Mouse (Mus musculus) gastrocnemius, postnatal 14 days (tissue): ENCODE measurements at regions not wholly inside any gene's neighbourhood (a gene's known extent, or its start where the extent isn't known, plus 50 kb on each side); places are given as distances from the start of the nearest gene placed in this dataset.
"Not testable (repeated sequence)": the region's sequence is repeated elsewhere in the genome, so short reads cannot be mapped to it uniquely, and the experiment has no call there.

Experiments
- DNase-seq: peaks from one replicate; pipeline ENCODE4 v3.0.0; 2021; ENCODE audit warnings: mixed read lengths
- intact Hi-C: fragments of 180-260 bp; cut with DNase I; formaldehyde crosslinking; loops from one replicate; pipeline ENCODE4 v1.15.1; 2025; ENCODE audit warnings: low total_unique reads

DNA sequence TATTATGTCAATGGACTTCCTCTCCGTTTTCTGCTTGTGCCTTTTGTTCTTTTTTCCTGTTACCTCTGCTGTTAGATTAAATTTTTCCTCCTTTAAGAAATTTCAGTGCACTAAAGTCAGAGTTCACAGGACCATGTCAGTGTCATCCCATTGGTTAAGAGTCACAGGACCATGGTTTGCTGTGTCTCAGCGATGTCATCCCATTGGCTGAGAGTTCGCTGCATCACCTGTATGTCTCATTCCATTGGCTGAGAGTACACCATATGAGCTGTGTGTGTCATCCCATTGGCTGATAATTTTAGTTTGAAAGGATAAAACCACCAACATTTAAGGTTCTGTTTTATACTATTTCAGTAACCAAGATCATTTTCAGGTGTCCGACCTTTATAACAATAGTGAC, 50.7 kb upstream of the Jade1 start:
- intact Hi-C loops = no loop called here
- DNase-seq = no peak

DNA sequence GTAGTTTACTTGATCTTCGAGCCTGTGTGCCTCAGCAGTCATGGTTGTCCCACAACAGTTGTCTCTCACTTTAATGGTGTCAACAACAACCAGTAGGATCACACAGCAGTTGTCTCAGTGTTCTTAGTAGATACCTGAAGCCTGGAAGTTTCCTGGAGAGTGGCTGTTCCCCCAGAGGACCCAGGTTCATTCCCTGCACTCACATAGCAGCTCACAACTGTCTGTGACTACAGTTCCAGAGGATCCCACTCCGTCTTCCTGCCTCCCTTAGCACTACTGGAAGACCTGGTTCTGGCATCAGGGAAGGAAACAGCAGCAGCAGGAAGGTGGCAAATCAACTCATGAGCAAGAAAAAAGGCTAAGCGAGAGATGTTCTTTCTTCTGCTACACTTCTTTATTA, 53.4 kb upstream of the Jade1 start:
- intact Hi-C loops = no loop called here
- no peak for DNase-seq

DNA sequence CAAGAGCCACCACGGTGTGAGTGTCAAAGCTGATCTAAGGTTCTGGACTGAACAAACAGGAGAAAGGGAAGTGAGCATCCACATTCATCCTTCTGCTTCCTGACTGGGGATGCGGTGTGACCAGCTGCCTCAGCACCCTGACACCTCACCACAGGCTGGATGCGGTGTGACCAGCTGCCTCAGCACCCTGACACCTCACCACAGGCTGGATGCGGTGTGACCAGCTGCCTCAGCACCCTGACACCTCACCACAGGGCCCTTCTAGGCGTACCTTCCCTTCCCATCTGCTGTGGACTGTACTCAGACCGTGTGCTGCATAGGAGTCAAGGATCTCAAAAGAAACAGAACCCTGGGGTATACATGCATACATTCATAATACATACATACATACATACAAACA, 53.9 kb upstream of the Jade1 start:
- DNase-seq, intact Hi-C loops: not testable (repeated sequence)

DNA sequence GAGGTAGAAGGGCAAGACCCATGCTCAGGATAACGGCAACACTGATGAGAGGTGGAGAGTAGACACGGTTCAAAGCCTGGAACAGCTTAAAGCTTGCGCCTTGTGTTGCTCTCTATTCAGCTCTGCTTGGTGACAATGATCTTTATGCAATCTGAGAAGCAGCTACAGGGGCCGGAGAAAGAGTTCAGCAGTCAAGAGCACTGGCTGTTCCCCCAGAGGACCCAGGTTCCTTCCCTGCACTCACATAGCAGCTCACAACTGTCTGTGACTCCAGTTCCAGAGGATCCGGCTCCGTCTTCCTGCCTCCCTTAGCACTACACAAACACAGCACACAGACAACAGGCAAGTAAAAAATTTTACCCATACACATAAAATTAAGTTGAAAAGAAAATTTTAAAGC, 54.4 kb upstream of the Jade1 start:
- no peak for DNase-seq
- intact Hi-C loops = no loop called here

DNA sequence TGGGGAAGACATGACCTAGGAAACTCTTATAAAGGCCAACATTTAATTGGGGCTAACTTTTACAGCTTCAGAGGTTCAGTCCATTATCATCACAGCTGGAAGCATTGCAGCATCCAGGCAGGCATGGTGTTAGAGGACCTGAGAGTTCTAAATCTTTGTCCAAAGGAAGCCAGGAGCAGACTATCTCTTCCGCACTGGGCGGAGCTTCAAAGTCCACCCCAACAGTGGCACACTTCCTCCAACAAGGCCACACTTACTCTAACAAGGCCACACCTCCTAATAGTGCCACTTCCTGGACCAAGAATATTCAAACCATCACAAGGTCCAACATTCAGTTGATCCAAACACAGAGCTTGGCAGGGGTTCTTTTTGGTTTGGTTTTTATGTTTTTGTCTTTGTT, 55.9 kb upstream of the Jade1 start:
- DNase-seq = no peak
- intact Hi-C loops = no loop called here

DNA sequence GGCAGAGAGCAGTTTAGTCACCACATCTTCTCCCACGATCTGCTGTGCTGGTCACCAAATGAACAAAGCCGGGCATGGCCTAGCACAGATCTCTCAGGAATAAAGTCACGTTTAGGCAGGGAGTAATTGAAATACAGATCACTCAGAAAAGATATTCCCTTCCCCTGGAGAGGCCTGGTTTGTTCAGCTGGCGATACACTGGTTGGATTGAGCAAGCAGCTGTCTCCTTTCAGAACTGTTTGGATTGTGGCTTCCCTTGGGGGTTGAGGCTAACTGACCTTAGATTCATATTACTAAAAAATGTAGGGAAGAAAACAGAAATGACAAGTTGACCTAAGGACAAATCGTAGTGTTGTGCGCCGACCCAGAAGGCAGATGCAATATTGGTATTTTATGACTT, 56.7 kb upstream of the Jade1 start:
- intact Hi-C loops = no loop called here
- DNase-seq = no peak

DNA sequence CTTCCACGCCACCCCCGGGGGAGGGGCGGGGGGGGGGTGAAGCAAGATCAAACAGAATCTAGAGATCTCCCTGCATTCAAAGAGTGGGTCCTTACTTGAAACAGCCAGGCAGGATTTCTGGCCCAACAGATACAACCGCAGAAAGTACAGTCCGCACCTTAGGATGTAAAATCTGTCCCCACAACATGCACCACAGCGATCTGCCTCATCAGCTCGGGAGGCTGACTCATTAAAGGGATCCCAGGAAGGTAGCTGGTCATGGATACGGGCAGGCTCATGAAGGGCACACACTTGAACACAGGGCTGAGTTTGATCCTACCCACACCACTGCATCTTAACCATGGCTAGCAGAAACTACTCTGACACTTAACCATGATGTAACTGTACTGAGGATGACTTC, 57.8 kb upstream of the Jade1 start:
- intact Hi-C loops = no loop called here
- DNase-seq = no peak

DNA sequence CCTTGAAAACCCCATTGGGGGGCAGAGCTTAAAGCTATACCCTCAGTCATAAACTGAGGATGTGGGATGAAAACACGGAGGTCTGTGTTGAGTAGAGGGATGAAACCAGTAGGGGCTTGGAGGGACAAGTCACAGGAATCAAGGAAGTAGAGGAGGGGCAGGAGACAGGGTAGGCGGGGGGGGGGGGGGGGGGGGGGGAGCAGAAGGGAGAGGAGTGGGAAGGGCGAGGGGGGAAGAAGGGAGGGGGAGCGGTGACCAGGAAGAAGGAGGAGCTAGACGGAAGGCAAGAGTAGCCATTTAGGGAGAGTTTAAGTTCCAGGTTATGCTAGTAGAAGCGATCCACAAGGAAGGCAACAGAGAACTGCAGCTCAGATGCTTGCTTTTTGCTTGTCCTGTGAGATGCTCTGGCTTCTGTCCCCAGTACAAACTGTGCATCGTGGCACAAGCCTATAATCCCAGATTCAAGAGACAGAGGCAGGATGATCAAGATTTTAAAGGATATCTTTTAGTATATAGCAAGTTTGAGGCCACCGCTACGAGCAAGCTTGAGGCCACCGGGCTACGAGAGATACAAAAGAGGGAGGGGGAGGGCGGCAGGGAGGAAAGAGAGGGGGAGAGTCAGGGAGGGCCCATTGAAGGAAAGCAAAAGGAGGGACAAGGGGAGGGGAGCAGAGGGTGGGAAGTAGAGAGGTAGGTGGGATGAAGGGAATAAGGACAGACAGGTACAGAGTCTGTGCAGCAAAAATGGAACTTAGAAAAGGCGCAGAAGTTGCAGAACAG, 58.4 kb upstream of the Jade1 start:
- no peak for DNase-seq
- intact Hi-C loops = no loop called here

DNA sequence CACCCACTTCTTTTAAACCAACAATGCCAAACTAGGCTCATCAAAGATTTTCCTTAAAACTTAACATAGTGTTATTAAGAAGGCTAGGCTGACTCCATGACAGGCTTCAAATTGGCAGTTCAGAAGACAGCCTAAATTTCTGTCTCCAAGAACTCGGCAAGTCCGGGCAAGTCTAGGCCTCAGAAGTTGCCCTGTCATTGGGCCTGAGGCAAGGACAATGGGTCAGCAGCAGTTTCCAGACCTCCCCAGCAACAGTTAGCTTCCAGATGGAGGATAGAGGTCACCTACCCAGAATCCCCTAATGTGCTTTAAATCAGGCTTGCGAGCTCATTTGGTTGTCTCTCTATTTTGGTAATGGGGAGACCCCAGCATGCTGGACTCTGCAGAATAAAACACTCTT, 59.6 kb upstream of the Jade1 start:
- DNase-seq = no peak
- intact Hi-C loops = no loop called here

DNA sequence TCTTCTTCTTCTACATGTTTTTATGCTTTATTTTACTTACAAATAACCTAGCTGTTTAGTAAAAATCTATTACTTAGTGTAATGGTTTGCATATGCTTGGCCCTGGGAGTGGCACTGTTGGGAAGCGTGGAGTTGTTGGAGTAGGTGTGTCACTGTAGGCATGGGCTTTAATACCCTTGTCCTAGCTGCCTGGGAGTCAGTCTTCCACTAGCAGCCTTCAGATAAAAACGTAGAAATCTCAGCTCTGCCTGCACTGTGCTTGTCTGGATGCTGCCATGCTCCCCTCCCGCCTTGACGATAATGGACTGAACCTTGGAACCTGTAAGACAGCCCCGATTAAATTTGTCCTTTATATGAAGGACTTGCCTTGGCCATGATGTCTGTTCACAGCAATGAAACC, 60.4 kb upstream of the Jade1 start:
- intact Hi-C loops = no loop called here
- DNase-seq = no peak

DNA sequence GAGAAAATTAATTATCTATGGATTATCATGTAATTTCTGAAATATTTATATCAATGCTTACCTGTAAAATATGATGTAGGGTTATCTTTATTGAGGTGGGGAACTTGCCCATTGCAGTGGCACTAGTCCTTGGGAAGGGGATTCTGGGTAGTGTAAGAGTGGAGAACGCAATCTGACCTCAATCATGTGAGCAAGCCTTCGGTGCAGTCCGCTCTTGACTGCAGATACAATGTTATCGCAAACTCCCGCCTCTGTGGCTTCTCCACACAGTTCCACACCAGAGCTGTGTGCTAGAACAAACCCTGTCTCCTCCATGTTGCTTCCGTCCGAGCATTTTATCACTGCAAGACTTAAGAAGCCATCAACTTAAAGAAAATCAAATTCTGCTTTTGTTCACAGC, 62.1 kb upstream of the Jade1 start:
- no peak for DNase-seq
- intact Hi-C loops = no loop called here

DNA sequence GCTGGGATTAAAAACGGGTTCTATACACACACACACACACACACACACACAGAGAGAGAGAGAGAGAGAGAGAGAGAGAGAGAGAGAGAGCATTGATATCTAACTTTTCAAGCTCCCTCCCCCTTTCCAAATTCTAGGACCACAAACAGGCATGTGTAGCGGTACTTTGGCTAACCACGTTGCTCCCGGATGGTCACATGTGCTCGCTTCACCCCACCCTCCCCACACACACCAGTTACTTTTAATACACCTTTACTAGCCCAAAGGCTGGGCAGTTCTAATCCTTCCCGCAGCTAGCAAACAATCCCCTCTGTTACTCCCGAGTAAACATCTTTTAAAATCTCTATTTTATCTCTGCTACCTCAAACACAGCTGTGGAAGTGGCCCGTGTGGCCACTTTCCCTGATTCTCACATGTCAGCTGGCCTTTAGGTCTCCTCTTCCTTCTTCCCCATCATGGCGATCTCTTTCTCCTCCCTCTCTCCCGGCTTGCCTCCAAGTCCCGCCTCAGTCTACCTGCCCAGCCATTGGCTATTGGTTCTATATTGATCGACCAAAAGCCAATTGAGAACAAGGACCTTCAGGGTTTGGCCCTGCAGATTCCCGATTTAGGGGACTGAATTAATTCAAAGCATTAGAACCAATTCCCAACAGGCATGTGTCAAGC, 62.7 kb upstream of the Jade1 start:
- intact Hi-C loops = no loop called here
- no peak for DNase-seq

DNA sequence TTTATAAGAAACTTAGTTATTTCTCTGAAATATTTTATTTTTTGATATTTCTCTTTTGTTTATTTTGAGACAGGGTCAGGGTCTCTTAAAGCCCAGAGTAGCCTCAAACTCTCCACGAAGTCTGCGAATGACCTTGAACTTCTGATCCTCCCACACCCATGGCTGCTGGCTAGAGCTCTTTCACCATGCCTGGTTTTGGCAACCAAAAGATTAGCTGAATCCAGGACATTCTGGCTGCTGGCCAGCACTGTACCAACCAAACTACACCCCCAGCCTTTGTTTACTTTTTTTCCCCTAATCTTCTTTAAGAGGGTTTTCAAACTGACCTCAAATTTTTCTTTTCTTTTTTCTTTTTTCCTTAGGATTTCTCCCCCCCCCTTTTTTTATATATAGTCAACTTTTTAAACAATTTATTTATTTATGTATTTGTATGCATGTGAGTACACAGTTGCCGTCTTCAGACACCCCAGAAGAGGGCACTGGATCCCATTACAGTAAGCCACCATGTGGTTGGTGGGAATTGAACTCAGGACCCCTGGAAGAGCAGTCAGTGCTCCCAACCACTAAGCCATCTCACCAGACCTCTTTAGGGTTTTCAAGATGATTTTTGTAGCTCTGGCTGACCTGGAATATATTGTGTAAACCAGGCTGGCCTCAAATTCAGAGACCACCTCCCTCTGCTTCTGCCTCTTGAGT, 63.4 kb upstream of the Jade1 start:
- DNase-seq = no peak
- intact Hi-C loops = no loop called here

DNA sequence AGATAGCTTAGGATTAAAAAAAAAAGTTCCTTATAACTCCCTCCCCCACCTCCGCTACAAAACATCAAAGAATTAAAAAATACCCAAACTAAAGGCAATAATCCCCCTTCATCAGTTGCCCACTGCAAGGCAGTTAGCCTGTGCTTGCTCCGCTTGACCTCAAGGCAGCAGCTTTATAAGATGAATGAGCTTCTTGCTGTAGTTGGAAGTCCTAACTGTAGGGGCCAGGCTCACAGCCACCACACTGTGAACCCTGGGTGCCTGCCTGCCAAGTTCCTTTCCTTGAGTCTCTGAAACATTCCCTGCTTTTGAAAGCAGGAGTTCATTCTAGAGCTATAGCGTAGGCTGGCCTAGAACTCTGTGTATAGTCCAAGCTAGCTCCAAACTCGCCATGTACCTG, 64.3 kb upstream of the Jade1 start:
- DNase-seq = no peak
- intact Hi-C loops = no loop called here

DNA sequence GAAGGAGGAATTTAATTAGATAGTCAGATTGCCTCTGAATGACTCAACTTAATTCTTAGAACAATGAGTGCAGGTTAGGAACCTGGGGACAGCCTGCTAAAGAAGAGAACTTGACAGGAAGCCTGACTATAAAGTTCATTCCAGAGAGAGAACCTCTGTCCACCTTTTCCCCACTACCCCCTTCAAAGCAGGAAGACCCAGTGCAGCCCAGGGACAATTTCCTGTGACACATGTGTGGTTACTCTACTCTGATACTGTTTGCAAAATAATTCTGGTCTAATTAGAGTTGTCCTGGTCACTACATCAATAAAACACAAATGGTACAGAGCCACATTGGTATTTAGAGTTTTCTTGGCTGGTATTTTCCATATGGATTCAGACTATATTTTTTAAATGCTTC, 65.5 kb upstream of the Jade1 start:
- intact Hi-C loops = no loop called here

DNA sequence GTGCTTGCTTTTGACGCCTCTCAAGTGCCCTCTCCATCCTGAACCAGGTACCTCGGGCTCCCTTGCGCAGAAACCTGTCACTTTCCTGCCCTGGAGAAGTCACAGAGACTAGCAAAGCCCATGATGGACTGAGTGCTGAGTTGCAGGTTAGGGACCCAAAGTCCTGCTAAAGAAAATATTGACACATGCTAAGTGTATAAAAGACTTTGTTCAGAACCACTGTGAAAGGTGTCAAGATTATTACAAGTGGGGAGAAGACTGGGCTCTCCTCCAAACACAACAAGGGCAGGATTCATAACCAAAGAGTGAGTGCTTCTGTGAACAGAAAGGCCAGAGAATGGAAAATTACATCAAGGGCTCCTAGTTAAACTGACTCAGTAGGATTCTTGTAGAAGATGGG, 66.0 kb upstream of the Jade1 start:
- intact Hi-C loops = no loop called here
- no peak for DNase-seq

More for the DNA sequence above, 65.5 kb upstream of the Jade1 start:
- no peak for DNase-seq

DNA sequence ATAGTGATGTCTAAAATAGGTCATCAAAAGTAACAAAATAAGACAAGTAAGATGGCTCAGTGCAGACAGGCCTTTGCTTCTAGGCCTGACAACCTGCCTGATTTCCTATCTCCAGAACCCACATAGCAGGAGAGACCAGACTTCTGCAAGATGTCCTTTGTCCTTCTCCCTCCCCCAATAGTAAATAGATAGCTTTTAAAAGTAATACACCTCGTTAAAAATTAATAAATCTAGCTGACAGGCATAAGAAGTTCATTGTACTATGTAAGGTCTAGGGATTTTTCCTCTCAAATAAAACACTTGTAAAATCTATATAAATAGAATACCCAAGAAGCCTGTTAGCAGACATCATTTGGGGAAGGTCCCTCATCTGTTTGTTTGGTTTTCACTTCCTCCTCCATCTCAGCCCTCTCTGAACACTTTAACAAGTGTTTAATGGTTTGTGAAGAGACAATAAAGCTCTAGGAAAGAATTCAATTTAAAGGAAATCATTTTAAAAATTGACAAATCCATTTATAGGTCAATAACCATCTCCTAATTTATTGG, 67.2 kb upstream of the Jade1 start:
- intact Hi-C loops = no loop called here

DNA sequence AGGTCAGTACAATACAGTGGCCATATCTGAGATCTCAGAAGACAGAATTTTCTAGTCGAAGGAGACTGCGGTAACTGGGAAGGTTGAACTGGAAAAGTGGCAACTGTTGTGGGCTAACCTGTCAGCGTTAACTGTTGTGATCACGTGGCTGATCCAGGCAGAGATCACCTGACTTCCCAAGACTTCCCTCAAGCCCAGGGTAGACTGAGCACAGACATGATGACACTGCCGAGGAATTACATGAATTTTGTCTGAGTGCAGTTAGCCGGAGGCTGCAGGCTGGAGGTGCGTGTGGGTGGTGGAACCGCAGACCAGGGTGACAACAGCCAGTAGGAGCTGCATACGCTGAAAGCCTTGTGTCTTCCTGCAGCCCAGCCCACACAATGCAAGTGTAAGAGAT, 70.6 kb upstream of the Jade1 start:
- no peak for DNase-seq
- intact Hi-C loops = no loop called here

More for the DNA sequence above, 67.2 kb upstream of the Jade1 start:
- no peak for DNase-seq

DNA sequence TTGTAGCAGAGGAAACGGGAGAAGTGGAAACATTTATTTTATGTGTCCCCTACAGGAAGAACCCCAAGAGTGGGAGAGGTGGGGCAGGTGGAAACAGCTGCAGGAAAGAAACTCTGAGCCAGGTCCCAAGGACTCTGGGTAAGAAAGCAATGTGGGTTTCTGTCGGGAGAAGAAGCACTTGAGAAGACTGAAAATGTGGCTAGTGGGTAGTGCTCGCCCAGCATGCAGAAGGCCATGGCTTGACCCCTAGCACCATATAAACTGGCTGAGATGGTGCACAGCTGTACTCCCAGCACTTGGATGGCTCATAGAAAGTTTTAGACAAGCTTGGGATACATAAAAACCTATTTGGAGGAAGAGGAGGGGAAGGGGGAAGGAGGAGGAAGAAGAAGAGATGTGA, 71.9 kb upstream of the Jade1 start:
- DNase-seq = no peak
- intact Hi-C loops = no loop called here

DNA sequence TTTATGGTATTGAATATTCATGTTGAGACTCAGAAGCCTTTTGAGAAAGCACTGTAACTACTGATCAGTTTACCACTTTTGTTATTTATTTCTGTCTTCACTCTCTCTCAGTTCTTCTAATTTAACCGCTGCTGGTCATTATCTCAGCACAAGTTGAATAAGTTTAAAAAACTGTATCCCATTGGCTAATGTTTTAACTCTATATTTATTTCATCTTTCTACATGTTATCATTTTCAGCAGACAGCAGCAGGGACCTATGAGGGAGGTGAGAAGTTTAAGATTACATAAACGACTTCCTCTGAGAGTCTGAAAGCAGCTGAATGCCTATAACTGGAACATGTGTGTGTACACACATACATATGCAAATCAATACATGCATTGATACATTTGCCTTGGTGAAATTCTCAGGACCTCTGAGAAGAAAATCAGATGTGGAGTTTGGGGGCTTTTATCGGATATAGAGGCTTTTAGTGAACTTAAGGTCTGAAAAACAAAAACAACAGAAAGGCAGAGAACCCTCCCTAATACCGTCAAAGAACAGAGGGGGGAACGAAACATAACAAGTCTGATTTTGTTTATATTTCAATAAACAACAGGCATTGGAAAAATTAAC, 72.5 kb upstream of the Jade1 start:
- intact Hi-C loops = no loop called here
- DNase-seq = no peak
